Mouse (Mus musculus) testis, adult 2 months (tissue): Measurements from ENCODE around the gene Gss. TPM values are rescaled to one million over a fixed set of nuclear protein-coding genes. Genes with fewer than 3 reads are reported as not detected.
A peak's percentile ranks its signal among the peaks of the same experiment; 100 is the strongest.

Experiments used
- H3K27ac ChIP-seq: fragments of 200-500 bp; 2 replicates; pipeline ENCODE4 v1.5.1; 2012; ENCODE audit warnings: low read depth, low read length; ENCODE audit not compliant: control insufficient read depth, insufficient read depth
- H3K27me3 ChIP-seq: fragments of 200-500 bp; 2 replicates; pipeline ENCODE4 v1.6.1; 2012; ENCODE audit warnings: mild to moderate bottlenecking, low read length, moderate library complexity; ENCODE audit not compliant: control insufficient read depth, insufficient read depth
- H3K36me3 ChIP-seq: fragments of 200-500 bp; 2 replicates; pipeline ENCODE4 v1.6.1; 2012; ENCODE audit warnings: mild to moderate bottlenecking, low read length; ENCODE audit not compliant: control insufficient read depth, insufficient read depth
- H3K4me1 ChIP-seq: fragments of 200-500 bp; 2 replicates; pipeline ENCODE4 v1.6.1; 2012; ENCODE audit warnings: low read length; ENCODE audit not compliant: control insufficient read depth, insufficient read depth
- H3K4me3 ChIP-seq: fragments of 200-500 bp; 2 replicates; pipeline ENCODE4 v1.5.1; 2012; ENCODE audit warnings: low read depth, mild to moderate bottlenecking, low read length, moderate library complexity, mixed read lengths; ENCODE audit not compliant: control insufficient read depth
- CTCF ChIP-seq: fragments of 200-500 bp; IDR thresholded peaks from 2 replicates; pipeline ENCODE4 v1.5.1; 2012; ENCODE audit warnings: low read depth, mild to moderate bottlenecking, inconsistent platforms, low read length, moderate library complexity; ENCODE audit not compliant: control insufficient read depth, insufficient read depth, insufficient replicate concordance
- POLR2A ChIP-seq: fragments of 200-500 bp; IDR thresholded peaks from 2 replicates; pipeline ENCODE4 v1.6.1; 2012; ENCODE audit warnings: low read depth, mild to moderate bottlenecking, inconsistent platforms, low read length, moderate library complexity; ENCODE audit not compliant: control insufficient read depth
- polyA plus RNA-seq: library from polyadenylated mRNA; depleted of rRNA; stranded (reverse); fragments of >200 nt; gene quantifications from 2 replicates; pipeline ENCODE4 v1.2.3, GENCODE M21; 2012

The Gss gene
- polyA plus RNA-seq, 1 experiment, result 4.6 TPM

DNA sequence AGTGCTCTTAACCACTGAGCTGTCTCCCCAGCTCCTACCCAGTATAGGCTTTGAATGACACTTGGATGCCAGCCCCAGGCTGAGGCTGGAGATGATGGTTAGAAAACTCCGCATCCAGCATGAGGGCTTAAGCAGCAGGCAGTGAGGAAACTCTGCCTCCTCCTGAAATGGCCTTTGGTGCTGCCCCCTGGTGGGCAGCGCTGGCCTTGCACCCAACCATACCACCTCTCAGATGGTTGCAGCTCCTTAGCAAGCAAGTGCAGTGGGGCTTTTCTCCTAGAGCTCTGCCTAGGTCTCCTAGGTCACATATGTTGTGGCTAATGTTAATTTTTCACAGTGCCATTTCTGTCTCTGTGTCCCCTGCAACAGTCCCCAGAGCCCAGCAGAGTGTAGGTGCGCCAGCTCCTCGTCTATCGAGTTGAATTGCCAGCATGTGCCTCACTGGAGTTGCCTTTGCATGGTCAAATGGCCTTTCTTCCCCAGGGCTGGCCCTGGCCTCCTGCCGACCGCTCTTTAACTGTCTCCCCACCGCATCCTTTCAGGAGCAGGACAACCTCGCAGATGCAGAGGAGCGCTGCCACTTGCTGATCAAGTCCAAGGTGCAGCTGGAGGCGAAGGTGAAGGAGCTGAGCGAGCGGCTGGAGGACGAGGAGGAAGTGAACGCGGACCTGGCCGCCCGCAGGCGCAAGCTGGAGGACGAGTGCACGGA, 34.6 kb upstream of the Gss start:
- no peaks in the 10 kb centered on the region for H3K27me3 ChIP-seq
- H3K4me3 ChIP-seq, result no peak overlapping the region
- TF ChIP-seq POLR2A (no peak), CTCF (peak; percentile 98)

DNA sequence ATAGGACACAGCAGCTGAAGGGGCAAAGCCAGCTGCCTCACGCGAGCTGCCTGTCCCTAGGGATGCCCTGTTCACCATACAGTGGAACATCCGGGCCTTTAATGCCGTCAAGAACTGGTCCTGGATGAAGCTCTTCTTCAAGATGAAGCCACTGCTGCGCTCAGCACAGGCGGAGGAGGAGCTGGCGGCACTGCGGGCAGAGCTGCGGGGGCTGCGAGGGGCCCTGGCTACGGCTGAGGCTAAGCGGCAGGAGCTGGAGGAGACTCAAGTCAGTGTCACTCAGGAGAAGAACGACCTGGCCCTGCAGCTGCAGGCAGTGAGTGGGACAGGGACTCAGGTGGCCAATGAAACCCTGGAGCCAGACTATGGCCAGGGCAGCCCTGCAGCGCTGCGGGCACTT, 33.7 kb upstream of the Gss start:
- no peak for TF ChIP-seq CTCF
- TF ChIP-seq POLR2A, result no peak
- Histone ChIP-seq H3K27me3 (no peaks in the 10 kb centered on the region), H3K27ac (no peak overlapping the region)

More for the DNA sequence above, 34.6 kb upstream of the Gss start:
- H3K36me3 ChIP-seq, result no peaks in the 10 kb centered on the region
- no peak overlapping the region for H3K27ac ChIP-seq
- H3K4me1 ChIP-seq, result peaks cover 13% of the 10 kb centered on the region

GRCm38 (mm10) chr2:155624730-155625129, 32.1 kb upstream of the Gss start:
- no peak overlapping the region for H3K27ac ChIP-seq
- H3K4me1 ChIP-seq, result peaks cover 12% of the 10 kb centered on the region
- no peaks in the 10 kb centered on the region for H3K27me3 ChIP-seq
- TF ChIP-seq CTCF (peak; percentile 73; the same call in 1 of the 2 replicates), POLR2A (no peak)
- no peaks in the 10 kb centered on the region for H3K36me3 ChIP-seq
- no peak overlapping the region for H3K4me3 ChIP-seq

More for the DNA sequence above, 33.7 kb upstream of the Gss start:
- no peaks in the 10 kb centered on the region for H3K36me3 ChIP-seq
- no peak overlapping the region for H3K4me3 ChIP-seq
- peaks cover 14% of the 10 kb centered on the region for H3K4me1 ChIP-seq

DNA sequence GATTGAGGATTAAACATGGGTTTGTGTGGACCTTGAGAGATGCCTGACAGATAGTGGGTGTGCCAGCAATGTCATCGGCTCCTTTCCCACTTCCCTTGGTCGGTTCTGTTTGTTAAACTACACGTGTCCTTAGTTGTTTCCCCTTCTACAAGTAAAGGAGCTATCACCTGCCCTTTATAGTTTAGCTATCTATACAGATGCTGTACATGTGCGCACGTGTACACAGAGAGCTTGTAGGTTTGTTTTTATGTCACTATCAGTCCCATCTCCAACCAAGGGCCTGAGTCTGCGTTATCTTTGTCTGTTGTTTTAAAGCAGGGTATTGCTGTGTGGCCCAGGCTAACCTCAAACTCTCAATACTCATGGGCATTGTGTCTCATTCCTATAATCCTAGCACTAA, 31.4 kb upstream of the Gss start:
- Histone ChIP-seq H3K27me3 (no peaks in the 10 kb centered on the region), H3K27ac (no peak overlapping the region), H3K36me3 (no peaks in the 10 kb centered on the region), H3K4me1 (peaks cover 7% of the 10 kb centered on the region), H3K4me3 (no peak overlapping the region)
- TF ChIP-seq POLR2A (no peak), CTCF (no peak)

DNA sequence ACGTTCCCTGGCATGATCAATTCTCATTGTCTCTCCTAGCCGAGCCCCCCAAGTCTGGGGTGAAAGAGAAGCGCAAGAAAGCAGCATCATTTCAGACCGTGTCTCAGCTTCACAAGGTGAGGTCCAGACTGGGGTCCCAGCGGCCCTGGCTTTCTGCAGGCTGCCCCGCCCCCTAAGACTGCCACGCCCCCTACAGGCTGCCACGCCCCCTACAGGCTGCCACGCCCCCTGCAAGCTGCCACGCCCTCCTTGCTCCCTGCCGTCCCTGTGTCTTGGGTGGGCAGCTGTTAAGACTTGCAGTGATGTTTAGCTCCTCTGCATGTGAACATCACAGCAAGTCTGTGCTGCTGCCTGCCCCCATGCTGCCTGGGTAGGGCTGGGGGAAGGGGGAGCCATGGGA, 30.0 kb upstream of the Gss start:
- Histone ChIP-seq H3K4me1 (peaks cover 7% of the 10 kb centered on the region), H3K36me3 (no peaks in the 10 kb centered on the region), H3K27me3 (no peaks in the 10 kb centered on the region), H3K27ac (no peak overlapping the region), H3K4me3 (no peak overlapping the region)
- no peak for TF ChIP-seq CTCF
- TF ChIP-seq POLR2A, result no peak

DNA sequence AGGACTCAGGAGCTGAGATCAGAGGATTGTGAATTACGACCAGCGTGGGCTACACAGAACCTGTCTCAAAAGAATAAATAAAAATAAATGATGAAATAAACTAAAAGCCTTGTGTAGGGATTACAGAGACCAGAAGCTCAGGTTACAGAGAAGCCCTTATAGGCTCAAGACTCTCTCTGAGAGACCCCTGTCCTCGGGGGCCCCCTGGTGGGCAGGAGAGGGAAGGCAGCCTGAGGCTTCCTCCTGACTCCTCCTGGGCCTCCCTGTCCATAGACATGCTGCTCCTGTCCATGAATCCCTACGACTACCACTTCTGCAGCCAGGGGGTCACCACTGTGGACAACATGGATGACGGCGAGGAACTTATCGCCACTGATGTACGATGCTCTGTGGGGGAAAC, 27.2 kb upstream of the Gss start:
- peak; percentile 85 for TF ChIP-seq CTCF
- no peak for TF ChIP-seq POLR2A
- Histone ChIP-seq H3K4me3 (no peak overlapping the region), H3K27ac (no peak overlapping the region), H3K27me3 (no peaks in the 10 kb centered on the region), H3K36me3 (no peaks in the 10 kb centered on the region), H3K4me1 (peaks cover 7% of the 10 kb centered on the region)

DNA sequence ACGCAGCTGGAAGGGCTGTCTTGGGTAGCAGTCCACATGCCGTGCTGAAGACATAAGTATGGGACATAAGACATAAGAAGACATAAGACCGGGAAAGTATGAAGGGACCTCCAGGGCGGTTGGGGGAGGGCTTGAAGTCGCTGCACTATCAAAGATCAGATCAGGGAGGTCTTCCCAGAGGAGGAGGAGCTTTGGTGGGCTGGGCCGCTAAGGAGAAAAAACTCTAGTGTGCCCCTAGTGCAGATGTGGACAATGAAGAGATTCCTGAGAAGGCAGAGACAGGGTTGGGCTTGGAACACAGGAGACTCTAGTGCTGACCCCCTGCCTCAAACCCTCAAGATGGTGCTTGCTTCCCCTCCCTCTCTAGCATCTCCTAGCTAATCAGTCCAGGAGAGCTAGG, 24.4 kb upstream of the Gss start:
- TF ChIP-seq CTCF, result no peak
- no peak for TF ChIP-seq POLR2A
- H3K27ac ChIP-seq, result no peak overlapping the region
- H3K27me3 ChIP-seq, result no peaks in the 10 kb centered on the region
- peaks cover 8% of the 10 kb centered on the region; the same call in 1 of the 2 replicates for H3K4me1 ChIP-seq
- no peak overlapping the region for H3K4me3 ChIP-seq
- no peaks in the 10 kb centered on the region for H3K36me3 ChIP-seq

- no peaks in the 10 kb centered on the region for H3K36me3 ChIP-seq
- no peak overlapping the region for H3K27ac ChIP-seq
- H3K4me3 ChIP-seq, result no peak overlapping the region
- peaks cover 7% of the 10 kb centered on the region; the same call in 1 of the 2 replicates for H3K4me1 ChIP-seq
- no peaks in the 10 kb centered on the region for H3K27me3 ChIP-seq
- TF ChIP-seq POLR2A (no peak), CTCF (no peak)
These were observed 21.3 kb upstream of the Gss start for GRCm38 (mm10) chr2:155613953-155614352.
